Mouse (Mus musculus) thymus, adult 2 months (tissue): Measurements from ENCODE around the gene Prkacb. TPM values are rescaled to one million over a fixed set of nuclear protein-coding genes. Genes with fewer than 3 reads are reported as not detected.

Source experiments
- DNase-seq: peaks from one replicate; pipeline ENCODE4 v3.0.0; 2021
- H3K27ac ChIP-seq: fragments of 200-500 bp; 2 replicates; pipeline ENCODE4 v1.5.1; 2012; ENCODE audit warnings: low read length, control low read depth; ENCODE audit not compliant: control insufficient read depth, insufficient read depth
- H3K27me3 ChIP-seq: fragments of 200-500 bp; 2 replicates; pipeline ENCODE4 v1.6.1; 2012; ENCODE audit warnings: mild to moderate bottlenecking, low read length, moderate library complexity, mixed read lengths; ENCODE audit not compliant: control insufficient read depth, insufficient read depth
- H3K36me3 ChIP-seq: fragments of 200-500 bp; 2 replicates; pipeline ENCODE4 v1.6.1; 2012; ENCODE audit warnings: mild to moderate bottlenecking, low read length, moderate library complexity; ENCODE audit not compliant: control insufficient read depth, insufficient read depth
- H3K4me1 ChIP-seq: fragments of 200-500 bp; replicated peaks from 2 replicates; pipeline ENCODE4 v1.6.1; 2012; ENCODE audit warnings: low read length; ENCODE audit not compliant: control insufficient read depth, insufficient read depth
- H3K4me3 ChIP-seq: fragments of 200-500 bp; 2 replicates; pipeline ENCODE4 v1.5.1; 2012; ENCODE audit warnings: mild to moderate bottlenecking, low read length, control low read depth, moderate library complexity; ENCODE audit not compliant: control insufficient read depth, insufficient read depth
- CTCF ChIP-seq: fragments of 200-500 bp; IDR thresholded peaks from 2 replicates; pipeline ENCODE4 v1.5.1; 2012; ENCODE audit warnings: mild to moderate bottlenecking, control low read depth, low read length, moderate library complexity, borderline replicate concordance; ENCODE audit not compliant: control insufficient read depth, poor library complexity, insufficient read depth; ENCODE audit errors: extremely low read depth
- POLR2A ChIP-seq: fragments of 200-500 bp; IDR thresholded peaks from 2 replicates; pipeline ENCODE4 v1.6.1; 2012; ENCODE audit warnings: mild to moderate bottlenecking, low read length, control low read depth, moderate library complexity; ENCODE audit not compliant: control insufficient read depth, poor library complexity, insufficient read depth; ENCODE audit errors: extremely low read depth
- WGBS: fragments of 180-500 bp; shearing (Covaris S2); methylation state at CpG from one replicate; pipeline ENCODE4 v1.1.7; 2018; 5-methylcytosine and 5-hydroxymethylcytosine counted together
- polyA plus RNA-seq: library from polyadenylated mRNA; depleted of rRNA; stranded (reverse); fragments of >200 nt; gene quantifications from 2 replicates; pipeline ENCODE4 v1.2.3, GENCODE M21; 2012

Prkacb gene
- polyA plus RNA-seq, 1 experiment, result 46.1 TPM

GRCm38 (mm10) chr3:146848112-146848511 lies 35.3 kb upstream of the Prkacb start:
- H3K27ac ChIP-seq, result no peak overlapping the region
- no peaks in the 10 kb centered on the region for H3K4me1 ChIP-seq
- TF ChIP-seq CTCF (no peak), POLR2A (no peak)
- H3K4me3 ChIP-seq, result no peak overlapping the region
- no peaks in the 10 kb centered on the region for H3K36me3 ChIP-seq
- no peaks in the 10 kb centered on the region; the same call in 1 of the 2 replicates for H3K27me3 ChIP-seq
- WGBS, result 70% methylated on average over 8 of the region's 8 CpGs
- no peak for DNase-seq

DNA sequence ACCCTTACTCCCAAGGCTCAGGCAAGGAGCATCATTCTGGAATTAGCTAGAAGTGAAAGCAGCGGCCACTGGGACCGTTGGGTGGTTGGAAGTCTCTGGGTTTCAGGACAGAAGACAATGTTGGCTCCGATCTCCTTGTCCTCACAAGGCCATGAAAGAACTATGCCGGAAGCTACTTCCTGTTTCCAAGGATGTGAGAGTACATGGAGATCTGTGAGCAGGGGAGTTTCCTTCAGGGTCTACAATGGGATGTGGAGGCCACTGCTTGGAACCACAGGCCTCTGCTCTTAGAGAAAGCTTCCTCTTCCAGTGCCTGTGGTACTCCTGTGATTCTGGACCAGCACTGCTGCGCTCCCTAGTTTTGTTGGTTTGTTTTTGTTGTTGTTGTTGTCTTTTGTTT lies 33.4 kb upstream of the Prkacb start:
- Histone ChIP-seq H3K4me3 (no peak overlapping the region), H3K27ac (no peak overlapping the region), H3K27me3 (no peaks in the 10 kb centered on the region), H3K4me1 (no peaks in the 10 kb centered on the region), H3K36me3 (no peaks in the 10 kb centered on the region)
- TF ChIP-seq POLR2A, result no peak
- TF ChIP-seq CTCF, result no peak
- DNase-seq, result no peak
- 86% methylated on average over 5 of the region's 5 CpGs for WGBS

GRCm38 (mm10) chr3:146843470-146843869 lies 30.7 kb upstream of the Prkacb start:
- 85% methylated on average over 6 of the region's 6 CpGs for WGBS

DNA sequence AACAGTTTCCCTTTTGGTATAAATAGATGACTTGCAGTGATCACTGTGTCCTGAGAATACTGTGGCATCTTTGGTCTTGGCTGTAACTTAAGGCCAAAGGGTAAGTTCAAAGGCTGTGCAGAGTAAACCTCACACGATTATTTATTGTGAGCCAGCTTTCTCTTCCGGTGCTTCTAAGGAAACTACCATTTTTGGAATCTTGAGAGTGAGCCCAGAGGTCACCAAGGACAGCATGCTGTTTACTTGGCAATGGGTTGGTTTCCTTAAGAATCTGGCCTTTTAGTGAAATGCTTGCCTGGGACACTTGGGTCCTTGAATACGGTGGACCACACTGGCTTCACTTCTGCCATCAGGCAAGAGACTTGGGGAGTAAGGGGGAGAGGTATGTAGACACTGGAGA lies 30.0 kb upstream of the Prkacb start:
- Histone ChIP-seq H3K4me1 (no peaks in the 10 kb centered on the region), H3K36me3 (no peaks in the 10 kb centered on the region), H3K27me3 (no peaks in the 10 kb centered on the region), H3K27ac (no peak overlapping the region), H3K4me3 (no peak overlapping the region)
- DNase-seq, result no peak
- 76% methylated on average over 3 of the region's 3 CpGs for WGBS
- TF ChIP-seq CTCF (no peak), POLR2A (no peak)

More at GRCm38 (mm10) chr3:146843470-146843869, 30.7 kb upstream of the Prkacb start:
- H3K4me3 ChIP-seq, result no peak overlapping the region
- H3K36me3 ChIP-seq, result no peaks in the 10 kb centered on the region
- H3K27me3 ChIP-seq, result no peaks in the 10 kb centered on the region
- DNase-seq, result no peak
- no peak overlapping the region for H3K27ac ChIP-seq
- H3K4me1 ChIP-seq, result no peaks in the 10 kb centered on the region
- TF ChIP-seq CTCF, result no peak
- TF ChIP-seq POLR2A, result no peak

- H3K27me3 ChIP-seq, result no peaks in the 10 kb centered on the region
- no peak overlapping the region for H3K27ac ChIP-seq
- TF ChIP-seq POLR2A (no peak), CTCF (no peak)
- no peak overlapping the region for H3K4me3 ChIP-seq
- WGBS, result 96% methylated on average over 4 of the region's 4 CpGs
- no peaks in the 10 kb centered on the region for H3K36me3 ChIP-seq
- DNase-seq, result no peak
- no peaks in the 10 kb centered on the region; the same call in 1 of the 2 replicates for H3K4me1 ChIP-seq
Observed at GRCm38 (mm10) chr3:146820718-146821117, 7.9 kb upstream of the Prkacb start.

DNA sequence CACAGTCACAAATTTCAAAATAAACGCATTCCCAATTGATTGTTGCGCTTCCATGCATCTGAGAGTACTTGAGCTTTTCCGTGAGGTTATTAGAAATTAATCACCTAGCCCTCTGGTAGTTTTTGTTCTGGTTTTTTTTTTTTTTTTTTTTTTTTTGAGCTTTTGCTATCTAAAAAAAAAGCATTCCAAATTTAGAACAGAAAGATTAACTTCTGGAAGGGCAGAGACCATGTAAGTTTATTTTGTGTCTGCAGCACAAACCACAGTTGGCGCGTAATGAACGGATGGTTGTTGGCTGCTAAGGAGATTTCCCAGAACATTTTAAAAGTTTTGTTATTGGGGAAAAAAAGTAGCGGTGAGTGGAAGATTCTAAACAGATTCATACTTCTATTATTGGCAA lies 834 bp upstream of the Prkacb start:
- Histone ChIP-seq H3K36me3 (no peaks in the 10 kb centered on the region), H3K4me3 (no peak overlapping the region), H3K4me1 (no peaks in the 10 kb centered on the region), H3K27me3 (no peaks in the 10 kb centered on the region), H3K27ac (no peak overlapping the region)
- 48% methylated on average over 7 of the region's 7 CpGs for WGBS
- no peak for DNase-seq
- TF ChIP-seq CTCF (no peak), POLR2A (no peak)

DNA sequence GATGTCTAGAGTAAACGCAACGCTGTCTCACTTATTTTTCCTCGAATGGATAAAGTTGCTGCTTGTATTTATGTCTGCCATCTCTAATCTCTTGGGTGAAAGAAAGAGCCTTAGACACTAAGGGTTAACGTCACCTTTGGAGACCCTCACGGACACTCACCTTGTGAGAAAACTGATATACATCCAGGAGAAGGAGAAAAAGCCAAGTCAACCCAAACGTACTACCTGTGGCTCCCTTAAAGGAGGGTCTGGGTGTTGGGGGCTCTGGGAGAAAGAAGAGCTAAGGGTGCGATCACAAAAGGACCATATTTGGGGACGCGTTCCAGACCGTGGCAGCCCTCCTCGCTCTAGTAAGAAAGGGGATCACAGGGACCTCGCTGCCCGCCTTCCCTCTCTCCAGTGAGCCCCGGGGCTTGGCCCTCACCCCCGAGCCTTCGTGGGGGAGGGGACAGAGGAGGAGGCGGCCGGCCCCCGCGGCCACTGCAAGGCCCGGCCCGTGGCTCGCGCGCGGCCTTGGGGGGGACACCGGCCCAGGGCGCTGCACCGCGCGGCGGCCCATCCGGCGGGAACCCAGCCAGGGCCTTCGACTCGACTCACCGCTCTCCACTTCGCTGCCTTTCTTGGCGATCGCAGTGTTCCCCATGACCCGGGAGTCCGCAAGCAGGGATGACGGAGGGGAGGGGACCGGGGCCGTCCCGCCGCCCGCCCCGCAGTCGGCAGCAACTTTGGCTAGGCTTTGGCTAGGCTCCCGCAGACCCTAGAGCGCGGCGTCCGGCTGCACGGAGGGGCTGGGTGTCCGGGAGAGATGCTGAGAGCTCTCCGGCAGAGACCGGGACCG lies 530 bp downstream of the Prkacb start:
- Histone ChIP-seq H3K27ac (no peak overlapping the region), H3K36me3 (no peaks in the 10 kb centered on the region), H3K27me3 (no peaks in the 10 kb centered on the region), H3K4me3 (peak overlapping the region; percentile 72), H3K4me1 (no peaks in the 10 kb centered on the region)
- TF ChIP-seq POLR2A (no peak), CTCF (no peak; the same call in 1 of the 2 replicates)
- no peak for DNase-seq
- 1% methylated on average over 60 of the region's 60 CpGs for WGBS
